Mouse (Mus musculus) MN1 (cell line): ENCODE results near the gene Sec24d.

Experiments
- DNase-seq: peaks from one replicate; pipeline ENCODE4 v3.0.0-alpha.2; 2016; ENCODE audit warnings: low spot score

Sec24d gene

GRCm38 (mm10) chr3:123298283-123298682, 31.0 kb downstream of the Sec24d start:
- peak; percentile 54 for DNase-seq

- DNase-seq, result no peak
Observed at GRCm38 (mm10) chr3:123301521-123301920, 34.3 kb downstream of the Sec24d start.

- DNase-seq, result no peak
Observed at GRCm38 (mm10) chr3:123305611-123306010, 38.4 kb downstream of the Sec24d start.

DNA sequence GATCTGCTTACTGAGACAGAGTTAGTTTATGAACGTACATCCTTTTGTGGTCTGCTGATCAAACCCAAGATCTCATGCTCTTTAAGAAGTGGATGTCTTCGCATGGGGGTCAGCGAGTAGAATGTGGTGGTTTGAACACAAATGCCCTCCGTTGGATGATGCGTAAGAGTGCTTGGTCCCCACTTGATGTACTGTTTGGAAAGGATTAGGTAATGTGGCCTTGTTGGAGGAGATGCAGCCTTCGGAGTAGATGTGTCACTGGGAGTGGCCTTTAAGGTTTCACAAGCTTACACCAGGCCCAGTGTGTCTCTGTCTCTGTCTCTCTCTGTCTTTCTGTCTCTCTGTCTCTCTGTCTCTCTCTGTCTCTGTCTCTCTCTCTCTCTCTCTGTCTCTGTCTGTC, 40.2 kb downstream of the Sec24d start:
- no peak for DNase-seq

DNA sequence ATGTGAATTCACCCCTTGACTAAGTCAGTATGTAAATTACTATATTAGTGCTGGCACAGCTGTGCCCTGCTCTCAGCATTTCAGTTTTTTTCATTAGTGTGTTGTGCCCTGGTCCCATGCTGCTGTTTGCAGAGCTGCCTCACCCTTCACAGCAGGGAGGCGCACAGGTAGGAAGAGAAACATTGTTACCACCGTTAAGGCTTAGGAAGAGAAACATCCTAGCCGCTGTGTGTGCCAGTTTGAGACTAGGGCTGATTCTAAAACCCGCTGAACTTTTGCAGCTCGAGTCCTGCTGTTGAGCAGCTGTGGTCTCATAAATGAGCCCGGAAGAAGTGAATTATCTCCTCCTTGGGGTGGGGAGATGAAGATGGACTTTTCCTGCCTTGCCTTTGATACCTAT, 41.9 kb downstream of the Sec24d start:
- no peak for DNase-seq

- no peak for DNase-seq
Observed at GRCm38 (mm10) chr3:123312477-123313062, 45.3 kb downstream of the Sec24d start.

DNA sequence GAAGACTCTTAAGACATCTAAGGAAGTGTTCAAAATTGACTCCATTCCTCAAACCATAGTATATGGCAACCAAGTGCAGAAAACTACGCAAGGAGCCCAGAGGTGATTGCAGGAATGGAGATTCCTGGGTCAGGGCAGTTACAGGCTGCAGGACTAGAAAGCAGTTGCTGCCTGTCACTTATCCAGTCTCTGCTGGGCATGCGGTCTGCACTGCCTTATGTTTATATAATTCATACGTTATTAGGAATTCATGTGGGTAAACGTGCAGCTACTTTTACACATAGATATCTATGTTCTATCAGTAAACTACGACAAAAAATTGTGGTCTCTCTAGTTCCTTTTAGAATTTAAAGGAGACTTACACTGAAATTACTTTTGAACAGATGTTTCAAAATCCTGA, 46.2 kb downstream of the Sec24d start:
- DNase-seq, result no peak

DNA sequence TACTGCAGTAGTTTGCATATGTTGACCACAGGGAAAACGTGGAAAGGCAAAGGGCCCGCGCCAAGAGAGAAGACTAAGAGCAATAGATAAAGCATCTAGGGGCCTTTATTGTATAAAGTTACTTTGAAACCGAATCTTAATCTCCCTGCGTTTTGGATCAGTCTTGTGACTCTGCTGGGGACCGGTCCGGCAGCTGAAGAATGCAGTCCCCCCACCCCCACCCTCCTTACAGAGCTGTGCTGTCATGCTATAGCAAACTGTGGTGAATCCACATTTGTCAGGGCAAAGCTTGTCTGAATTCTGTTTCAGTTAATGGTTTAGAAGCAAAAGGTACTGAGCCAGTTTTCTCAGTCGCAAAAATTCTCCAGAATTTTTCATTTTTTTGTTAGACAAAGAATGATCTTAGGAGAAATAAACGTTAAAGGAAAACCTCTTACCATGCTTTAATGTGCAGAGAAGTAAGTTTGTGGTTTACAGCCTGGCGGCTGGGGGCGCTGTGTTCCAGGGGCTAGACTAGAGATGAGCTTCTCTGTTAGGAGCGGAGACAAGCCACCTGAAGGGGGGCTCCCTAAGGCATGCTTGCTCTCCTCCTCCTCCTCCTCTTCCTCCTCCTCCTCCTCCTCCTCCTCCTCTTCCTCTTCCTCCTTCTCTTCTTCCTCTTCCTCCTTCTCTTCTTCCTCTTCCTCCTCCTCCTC, 46.8 kb downstream of the Sec24d start:
- DNase-seq, result no peak

GRCm38 (mm10) chr3:123316066-123316465, 48.8 kb downstream of the Sec24d start:
- DNase-seq, result no peak

GRCm38 (mm10) chr3:123317081-123317480, 49.8 kb downstream of the Sec24d start:
- DNase-seq, result no peak

DNA sequence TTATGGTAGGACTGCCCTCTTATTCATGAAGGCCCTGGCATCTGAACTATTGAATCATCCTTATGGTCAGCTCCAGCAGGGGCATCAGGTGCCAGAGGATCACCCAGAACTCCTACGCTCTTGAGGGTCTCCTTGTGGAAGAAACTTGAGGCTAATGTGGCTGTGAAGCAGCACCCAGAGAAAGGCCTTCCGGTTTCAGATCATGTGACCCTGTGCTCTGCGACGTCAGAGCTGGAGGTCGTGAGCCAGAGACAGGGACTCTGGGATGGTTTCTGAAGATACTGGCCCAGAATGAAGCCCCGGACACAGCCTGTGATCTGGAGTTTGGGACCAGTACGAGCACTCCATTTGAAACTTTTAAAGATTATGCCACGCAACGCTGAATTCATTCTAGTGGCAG, 53.1 kb downstream of the Sec24d start:
- no peak for DNase-seq

GRCm38 (mm10) chr3:123321612-123322011, 54.4 kb downstream of the Sec24d start:
- DNase-seq, result peak; percentile 55

GRCm38 (mm10) chr3:123322147-123322546, 54.9 kb downstream of the Sec24d start:
- peak; percentile 79 for DNase-seq

- no peak for DNase-seq
Observed at GRCm38 (mm10) chr3:123324326-123324725, 57.1 kb downstream of the Sec24d start.

GRCm38 (mm10) chr3:123329251-123329650, 62.0 kb downstream of the Sec24d start:
- peak; percentile 71 for DNase-seq

DNA sequence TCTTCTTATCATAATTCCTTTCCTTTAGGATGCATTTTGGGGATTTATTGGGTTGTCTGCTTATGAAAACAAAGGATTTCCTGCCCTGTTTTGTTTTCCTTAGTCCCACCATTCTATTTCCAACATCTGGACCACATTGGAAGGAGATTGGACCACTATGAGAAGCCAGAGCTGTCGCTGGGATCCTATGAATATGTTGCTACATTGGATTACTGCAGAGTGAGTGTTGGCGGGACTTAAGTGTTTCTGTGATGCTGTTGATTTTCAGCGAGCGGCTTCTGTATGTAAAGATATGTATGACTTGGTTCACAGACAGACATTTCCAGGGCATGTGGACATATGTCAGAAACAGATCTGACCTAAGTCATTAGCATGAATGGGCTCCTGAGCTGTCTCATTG, 63.0 kb downstream of the Sec24d start:
- no peak for DNase-seq

DNA sequence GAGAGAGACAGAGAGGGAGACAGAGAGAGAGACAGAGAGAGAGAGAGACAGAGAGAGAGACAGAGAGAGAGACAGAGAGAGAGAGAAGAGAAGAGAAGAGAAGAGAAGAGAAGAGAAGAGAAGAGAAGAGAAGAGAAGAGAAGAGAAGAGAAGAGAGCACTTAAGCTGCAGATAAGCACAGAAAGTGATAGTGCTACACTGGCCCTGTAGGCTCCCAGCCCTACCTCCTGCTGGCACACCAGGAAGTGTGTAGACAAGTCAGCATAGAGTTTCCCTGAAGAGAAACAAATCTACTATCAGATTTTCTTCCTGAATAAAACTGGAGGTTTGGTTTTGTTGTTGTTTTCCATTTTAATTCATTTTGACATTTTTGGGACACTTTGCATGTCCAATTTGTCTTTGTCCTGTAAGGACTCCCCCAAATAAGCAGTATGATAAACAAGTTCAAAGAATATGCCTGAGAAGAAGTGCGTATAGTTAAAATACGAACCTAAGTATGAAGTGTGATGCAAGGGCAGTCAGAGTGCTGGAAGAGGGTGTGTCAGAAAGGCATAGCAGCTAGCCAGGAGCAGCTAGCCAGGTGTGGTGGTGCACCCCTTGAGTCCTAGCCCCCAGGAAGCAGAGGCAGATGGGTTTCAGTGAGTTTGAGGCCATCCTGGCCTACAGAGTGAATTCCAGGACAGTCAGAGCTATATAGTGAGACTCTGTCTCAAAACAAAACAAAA, 65.2 kb downstream of the Sec24d start:
- DNase-seq, result no peak

DNA sequence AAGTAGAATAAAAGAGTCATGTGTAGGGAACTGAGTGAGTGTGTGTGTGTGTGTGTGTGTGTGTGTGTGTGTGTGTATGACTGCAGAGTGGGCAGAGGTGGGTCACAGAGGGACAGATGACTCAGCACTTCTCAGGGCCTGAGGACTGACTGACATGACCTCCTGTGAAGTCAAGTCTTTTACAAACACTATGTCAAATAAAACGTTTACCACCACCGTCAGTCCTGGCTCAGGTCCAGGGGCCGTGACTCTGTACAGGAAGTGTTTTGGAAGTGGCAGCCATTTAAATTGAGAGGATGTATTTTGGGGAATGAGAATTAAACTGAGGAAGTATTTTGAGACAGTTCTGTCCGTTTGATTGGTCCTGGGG, 65.8 kb downstream of the Sec24d start:
- no peak for DNase-seq

- DNase-seq, result peak; percentile 11
Observed at GRCm38 (mm10) chr3:123334947-123335346, 67.7 kb downstream of the Sec24d start.

- DNase-seq, result peak; percentile 51
Observed at GRCm38 (mm10) chr3:123335480-123335879, 68.2 kb downstream of the Sec24d start.

DNA sequence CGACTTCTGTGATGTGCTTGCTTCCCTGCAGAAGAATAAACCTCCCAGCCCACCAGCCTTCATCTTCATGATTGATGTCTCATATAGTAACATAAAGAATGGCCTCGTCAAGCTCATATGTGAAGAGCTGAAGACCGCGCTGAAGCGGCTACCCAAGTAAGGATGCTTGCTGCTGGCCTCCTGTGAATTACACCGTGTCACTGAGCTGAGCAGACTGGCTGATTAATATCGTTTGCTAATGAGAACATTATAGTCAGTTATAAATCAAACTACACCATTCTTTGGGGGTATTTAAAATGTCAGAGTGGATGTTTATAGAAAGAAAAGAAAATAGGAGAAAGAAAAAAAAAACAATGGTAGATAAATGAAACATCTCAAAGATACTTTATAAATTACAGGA, 69.2 kb downstream of the Sec24d start:
- no peak for DNase-seq

- no peak for DNase-seq
Observed at GRCm38 (mm10) chr3:123336951-123337350, 69.7 kb downstream of the Sec24d start.

GRCm38 (mm10) chr3:123337853-123338252, 70.6 kb downstream of the Sec24d start:
- no peak for DNase-seq
